Mouse (Mus musculus) embryonic fibroblast, embryonic 13.5 days (primary cell): ENCODE results near the gene Ptprd. TPM values are rescaled to one million over a fixed set of nuclear protein-coding genes. Genes with fewer than 3 reads are reported as not detected.

Experiments
- H3K27ac ChIP-seq: 2 replicates; pipeline ENCODE4 v1.5.1; 2012; ENCODE audit warnings: low read length, control low read depth, inconsistent platforms; ENCODE audit not compliant: insufficient read depth
- H3K4me1 ChIP-seq: 2 replicates; pipeline ENCODE4 v1.6.1; 2011; ENCODE audit warnings: low read length; ENCODE audit not compliant: control insufficient read depth, insufficient read depth
- H3K4me3 ChIP-seq: 2 replicates; pipeline ENCODE4 v1.5.1; 2011; ENCODE audit warnings: mild to moderate bottlenecking, control low read depth, low read length; ENCODE audit not compliant: insufficient read depth
- CTCF ChIP-seq: IDR thresholded peaks from 2 replicates; pipeline ENCODE4 v1.5.1; 2011; ENCODE audit warnings: mild to moderate bottlenecking, control low read depth, low read length, moderate library complexity, borderline replicate concordance; ENCODE audit not compliant: insufficient read depth
- POLR2A ChIP-seq: IDR thresholded peaks from 2 replicates; pipeline ENCODE4 v1.6.1; 2011; ENCODE audit warnings: low read depth, mild to moderate bottlenecking, control low read depth, low read length, moderate library complexity
- polyA plus RNA-seq: library from polyadenylated mRNA; stranded (reverse); fragments of >200 nt; gene quantifications from 2 replicates; pipeline ENCODE4 v1.2.4, GENCODE M21; 2011; ENCODE audit warnings: low read depth; ENCODE audit not compliant: missing spikeins, insufficient read length

The Ptprd gene
- polyA plus RNA-seq, 1 experiment, result 39.3 TPM

DNA sequence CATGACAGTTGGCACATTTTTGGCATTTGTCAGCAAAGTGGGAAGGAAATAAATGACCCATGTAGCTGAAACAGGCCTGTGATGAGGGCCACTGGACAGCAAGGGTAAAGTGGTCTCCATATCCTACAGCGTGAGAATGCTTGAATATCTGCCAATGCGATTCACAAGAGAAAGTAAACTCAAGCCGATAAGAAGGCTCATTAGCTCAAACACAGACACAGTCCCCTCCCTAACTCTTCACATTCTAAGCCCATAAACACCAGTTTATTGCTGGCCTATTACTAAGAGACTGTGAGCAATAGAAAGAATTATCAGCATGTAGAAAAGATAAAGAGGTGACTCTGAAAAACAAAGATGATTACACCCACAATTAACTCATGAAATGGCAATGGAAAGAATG, 1970.6 kb downstream of the Ptprd start:
- H3K4me3 ChIP-seq, result no peak overlapping the region
- H3K27ac ChIP-seq, result no peak overlapping the region
- TF ChIP-seq CTCF (no peak), POLR2A (no peak)
- H3K4me1 ChIP-seq, result no peaks in the 10 kb centered on the region

DNA sequence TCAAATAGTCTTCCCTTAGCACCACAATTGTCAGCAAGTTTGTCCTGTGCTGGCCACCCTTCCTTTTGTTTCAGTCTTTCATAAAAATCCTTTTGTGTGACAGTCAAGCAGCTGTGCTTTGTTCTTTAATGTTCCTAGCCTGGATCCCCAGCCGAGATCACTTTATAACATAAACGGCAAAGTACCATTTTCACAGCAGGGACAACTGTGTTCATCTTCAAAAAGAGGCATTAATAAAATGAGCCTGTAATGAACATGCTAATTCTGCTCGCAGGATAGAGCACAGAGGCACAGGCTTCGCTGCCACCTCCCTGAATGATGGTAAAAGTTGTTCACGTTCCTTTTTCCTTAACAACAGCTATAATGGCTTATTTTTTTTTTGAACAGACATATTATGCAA, 1972.7 kb downstream of the Ptprd start:
- no peak overlapping the region for H3K27ac ChIP-seq
- no peak for TF ChIP-seq POLR2A
- TF ChIP-seq CTCF, result no peak
- H3K4me1 ChIP-seq, result no peaks in the 10 kb centered on the region
- no peak overlapping the region for H3K4me3 ChIP-seq

DNA sequence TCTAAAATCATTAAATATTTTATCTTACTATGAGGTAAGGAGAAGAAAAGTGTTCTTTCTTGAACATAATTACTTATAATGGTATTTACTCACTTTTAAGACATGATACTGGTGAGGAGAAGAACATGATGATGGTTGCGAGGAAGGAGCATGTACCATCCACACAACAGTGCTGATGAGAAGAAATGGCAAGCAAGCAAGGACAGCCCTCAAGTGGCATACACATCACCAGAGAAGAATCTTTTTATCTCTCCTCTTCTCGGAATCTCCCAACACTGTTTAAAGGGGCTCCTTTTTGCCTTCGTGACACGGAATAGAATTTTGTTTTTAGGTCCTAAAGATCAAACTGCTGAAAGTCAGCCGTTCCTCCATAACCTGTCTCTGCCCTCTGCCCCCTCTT, 1973.2 kb downstream of the Ptprd start:
- Histone ChIP-seq H3K27ac (no peak overlapping the region), H3K4me1 (no peaks in the 10 kb centered on the region), H3K4me3 (no peak overlapping the region)
- TF ChIP-seq POLR2A (no peak), CTCF (no peak)

DNA sequence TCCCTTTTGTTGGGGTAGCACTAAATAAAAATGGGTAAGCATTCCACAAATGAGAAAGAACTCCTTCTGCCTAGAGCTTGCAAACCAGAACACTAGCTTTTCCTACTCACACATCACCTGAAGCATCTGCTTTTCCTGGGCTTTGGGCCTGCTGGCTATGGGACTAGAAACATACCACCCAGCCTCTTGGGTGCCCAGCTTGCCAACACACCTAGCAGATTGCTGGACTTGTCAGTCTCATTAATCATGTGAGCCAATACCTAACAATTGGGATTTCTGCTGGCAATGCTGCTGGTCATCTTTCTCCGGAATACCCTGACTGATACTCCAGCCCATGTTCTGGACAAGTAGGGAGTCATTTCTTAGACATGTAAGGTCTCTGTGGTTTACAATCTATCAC, 1973.9 kb downstream of the Ptprd start:
- TF ChIP-seq CTCF (no peak), POLR2A (no peak)
- Histone ChIP-seq H3K27ac (no peak overlapping the region), H3K4me1 (no peaks in the 10 kb centered on the region), H3K4me3 (no peak overlapping the region)

DNA sequence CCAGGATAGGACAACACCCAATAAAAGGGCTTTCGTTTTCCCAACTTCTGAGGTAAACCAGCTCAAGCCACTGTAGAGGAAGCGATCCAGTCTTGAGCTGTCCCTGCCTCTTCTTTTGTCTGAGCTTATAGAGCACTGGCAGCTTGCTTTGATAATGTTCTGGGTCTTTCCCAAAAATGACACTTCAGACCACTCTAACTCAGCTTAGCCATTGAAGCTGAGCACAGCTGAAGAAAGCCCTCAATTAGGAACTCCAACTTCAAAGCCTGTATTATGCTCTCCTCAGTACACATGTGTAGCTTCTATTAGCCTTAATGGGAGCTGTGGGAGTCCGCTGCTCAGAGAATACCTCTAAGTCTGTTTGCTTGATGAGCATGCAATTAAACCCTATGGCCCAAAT, 1988.0 kb downstream of the Ptprd start:
- Histone ChIP-seq H3K4me1 (no peaks in the 10 kb centered on the region), H3K27ac (no peak overlapping the region), H3K4me3 (no peak overlapping the region)
- TF ChIP-seq CTCF (no peak), POLR2A (no peak)

DNA sequence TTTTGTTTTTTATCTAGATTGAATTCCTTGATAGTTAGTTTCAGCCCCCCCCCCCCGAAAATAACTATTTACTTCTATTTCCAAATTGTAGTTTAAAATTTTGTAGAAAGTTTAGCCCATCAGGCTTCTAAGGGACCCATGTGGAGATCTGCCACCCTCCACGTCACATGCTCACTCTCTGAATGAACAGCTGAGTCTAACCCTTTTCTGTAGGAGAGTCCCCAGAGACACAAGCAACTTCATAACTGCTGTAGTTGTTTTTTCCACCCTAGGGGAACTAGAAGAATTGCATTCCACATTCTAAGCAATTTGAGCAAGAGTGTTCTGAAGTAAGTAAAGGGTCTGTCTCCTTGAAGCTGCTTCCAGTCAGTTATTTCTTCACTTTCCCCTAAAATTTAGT, 1989.2 kb downstream of the Ptprd start:
- H3K4me3 ChIP-seq, result no peak overlapping the region
- TF ChIP-seq POLR2A (no peak), CTCF (no peak)
- H3K4me1 ChIP-seq, result no peaks in the 10 kb centered on the region
- no peak overlapping the region for H3K27ac ChIP-seq

DNA sequence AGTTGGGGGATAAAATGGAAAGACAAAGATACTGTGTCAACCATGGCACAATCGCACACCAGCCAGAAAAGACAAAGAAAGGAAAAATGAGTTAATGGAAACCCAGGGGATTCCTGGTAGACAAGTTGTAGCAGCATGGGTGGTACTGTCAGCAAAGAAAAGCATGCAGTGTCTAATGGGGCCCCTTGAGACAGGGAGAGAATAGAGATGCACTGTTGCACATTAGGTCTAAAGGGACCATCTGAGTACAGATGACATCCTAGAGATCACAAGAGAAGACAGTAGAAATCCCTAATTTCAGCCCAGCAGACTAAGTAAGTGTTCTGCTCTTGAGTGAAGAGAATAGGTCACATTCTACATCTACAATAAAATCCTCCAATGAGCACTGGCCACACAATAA, 1993.7 kb downstream of the Ptprd start:
- Histone ChIP-seq H3K4me3 (no peak overlapping the region), H3K27ac (no peak overlapping the region), H3K4me1 (no peaks in the 10 kb centered on the region)
- TF ChIP-seq POLR2A, result no peak
- no peak for TF ChIP-seq CTCF

DNA sequence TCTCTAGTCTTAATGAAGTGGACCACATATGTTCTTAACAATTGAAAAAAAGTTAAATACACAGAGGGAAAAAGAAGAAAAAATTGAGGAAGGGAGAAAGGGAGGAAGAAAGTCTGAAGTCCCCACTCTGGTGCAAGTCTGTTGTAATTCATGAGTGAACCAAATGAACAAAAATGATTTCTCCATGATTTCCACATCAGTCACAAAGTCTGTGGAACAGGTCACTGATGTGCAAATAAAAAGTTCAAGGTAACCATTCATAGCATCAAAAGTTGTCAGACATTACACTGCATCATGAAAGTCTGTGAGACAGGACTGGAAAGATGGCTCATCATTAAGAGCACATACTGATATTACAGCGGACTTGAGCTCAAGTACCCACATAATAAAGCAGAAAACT, 1996.6 kb downstream of the Ptprd start:
- H3K27ac ChIP-seq, result no peak overlapping the region
- no peaks in the 10 kb centered on the region for H3K4me1 ChIP-seq
- TF ChIP-seq POLR2A (no peak), CTCF (no peak)
- no peak overlapping the region for H3K4me3 ChIP-seq

DNA sequence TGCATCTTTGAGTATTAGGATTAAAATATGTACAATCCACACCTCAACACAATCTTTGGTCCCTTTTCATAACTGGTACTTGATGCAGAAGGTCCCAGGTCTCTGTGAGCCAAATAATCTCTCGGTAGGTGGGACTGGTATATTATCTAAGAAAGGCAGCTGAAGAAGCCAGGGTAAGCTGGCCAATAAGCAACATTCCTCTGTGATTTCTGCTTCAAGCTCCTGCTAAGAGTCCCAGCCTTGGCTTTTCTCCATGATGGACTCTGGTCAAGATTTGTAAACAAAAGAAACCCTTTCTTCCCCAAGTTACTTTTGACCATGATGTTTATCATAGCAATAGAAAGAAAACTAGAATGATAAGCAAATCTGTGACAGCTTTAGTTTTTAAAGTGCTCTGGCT, 2012.4 kb downstream of the Ptprd start:
- H3K4me3 ChIP-seq, result no peak overlapping the region
- TF ChIP-seq POLR2A, result no peak
- no peak for TF ChIP-seq CTCF
- H3K27ac ChIP-seq, result no peak overlapping the region
- H3K4me1 ChIP-seq, result no peaks in the 10 kb centered on the region

DNA sequence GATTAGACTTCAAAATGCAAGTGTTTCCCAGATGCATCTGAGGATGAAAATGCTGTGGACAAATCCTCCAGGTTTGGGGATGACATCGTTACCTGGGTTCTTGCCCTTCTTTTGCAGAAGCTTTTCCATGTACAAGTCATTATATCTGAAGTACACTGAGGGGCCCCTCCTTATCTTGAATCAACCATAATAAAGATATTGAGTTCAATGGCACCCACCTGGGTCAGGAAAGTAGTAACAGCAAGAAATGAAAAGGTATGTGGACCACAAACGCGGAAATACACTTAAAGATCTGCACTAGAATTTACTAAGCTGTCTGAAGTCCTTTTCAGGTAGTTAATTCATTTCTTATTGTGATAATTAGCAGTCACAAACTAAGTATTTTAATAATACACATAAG, 2017.0 kb downstream of the Ptprd start:
- Histone ChIP-seq H3K4me3 (no peak overlapping the region), H3K4me1 (no peaks in the 10 kb centered on the region), H3K27ac (no peak overlapping the region)
- TF ChIP-seq CTCF (no peak), POLR2A (no peak)

DNA sequence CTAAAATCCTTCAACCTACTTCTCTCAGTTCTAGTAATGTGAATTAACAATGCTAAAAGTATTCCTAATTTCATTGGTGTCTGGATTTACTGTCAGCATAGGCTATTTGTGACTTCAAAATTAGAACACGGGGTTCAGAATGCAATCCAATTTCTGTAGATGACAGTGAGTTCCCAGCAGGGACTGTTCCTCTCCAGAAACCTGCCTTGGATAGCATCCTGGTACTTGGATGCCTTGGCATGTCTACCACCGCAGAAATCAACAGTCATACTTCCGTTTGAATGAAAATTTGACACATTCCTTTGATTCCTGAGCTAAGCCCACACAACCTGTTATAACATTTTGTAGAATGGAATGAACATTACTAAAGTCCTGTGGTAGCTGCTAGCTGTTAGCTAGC, 2018.3 kb downstream of the Ptprd start:
- no peak overlapping the region for H3K4me3 ChIP-seq
- no peak overlapping the region for H3K27ac ChIP-seq
- H3K4me1 ChIP-seq, result no peaks in the 10 kb centered on the region
- no peak for TF ChIP-seq POLR2A
- TF ChIP-seq CTCF, result no peak
